Mouse (Mus musculus) gastrocnemius, adult 2 months (tissue): ENCODE measurements around the gene Gpam. TPM values are rescaled to one million over a fixed set of nuclear protein-coding genes. Genes with fewer than 3 reads are reported as not detected.

ENCODE experiments used
- DNase-seq: peaks from one replicate; pipeline ENCODE4 v3.0.0; 2022
- H3K27ac ChIP-seq: fragments of 200-600 bp; 2 replicates; pipeline ENCODE4 v1.8.1; 2022; ENCODE audit warnings: mild to moderate bottlenecking
- H3K4me3 ChIP-seq: fragments of 200-600 bp; 2 replicates; pipeline ENCODE4 v1.8.1; 2022; ENCODE audit warnings: mild to moderate bottlenecking, moderate library complexity
- CTCF ChIP-seq: fragments of 200-600 bp; IDR thresholded peaks from 2 replicates; pipeline ENCODE4 v1.8.1; 2022; ENCODE audit warnings: antibody characterized with exemption, mild to moderate bottlenecking, moderate library complexity
- intact Hi-C: fragments of 180-260 bp; cut with DNase I; formaldehyde crosslinking; loops from one replicate; pipeline ENCODE4 v1.15.1; 2025
- total RNA-seq, 2 experiments: library from RNA; stranded (reverse); gene quantifications; 2 replicates each; pipeline ENCODE4 v1.2.3; 2021

The Gpam gene
- total RNA-seq, 2 experiments from 2014 or later: 69.0 to 124 TPM

- DNase-seq: no peak
These were observed 30.4 kb downstream of the Gpam start for GRCm38 (mm10) chr19:55096666-55097065.

DNA sequence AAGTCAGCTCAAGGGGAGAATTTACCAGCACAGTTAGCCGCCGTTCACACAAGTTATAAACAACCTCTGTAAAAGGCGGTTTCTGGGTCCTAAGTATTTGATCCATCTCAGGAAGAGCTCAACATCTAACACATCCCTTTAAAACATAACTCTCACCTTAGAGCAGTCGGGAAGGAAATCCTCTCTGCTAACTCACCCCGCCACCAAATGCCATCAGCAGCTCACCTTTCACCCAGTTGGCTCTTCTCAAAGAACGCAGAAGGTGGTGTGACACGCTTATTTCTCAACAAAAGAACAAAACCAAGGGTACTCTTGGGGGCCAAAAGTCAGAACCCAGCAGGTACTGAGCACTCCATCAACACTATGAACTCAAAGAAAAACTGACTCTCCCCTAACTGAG is 31.5 kb downstream of the Gpam start:
- no peak for TF ChIP-seq CTCF
- Histone ChIP-seq H3K27ac (peak overlapping the region; percentile 96), H3K4me3 (peak overlapping the region; percentile 51)
- intact Hi-C loops: loop anchor here (10.0 kb wide), 1 partner anchor 209 kb away; no protein-coding TSS in a partner anchor
- no peak for DNase-seq

More at GRCm38 (mm10) chr19:55096666-55097065, 30.4 kb downstream of the Gpam start:
- intact Hi-C loops: loop anchor here (10.0 kb wide), 1 partner anchor 208 kb away; no protein-coding TSS in a partner anchor
- TF ChIP-seq CTCF: no peak
- Histone ChIP-seq H3K27ac (peak overlapping the region; percentile 96), H3K4me3 (peak overlapping the region; percentile 5; the same call in 1 of the 2 replicates)

DNA sequence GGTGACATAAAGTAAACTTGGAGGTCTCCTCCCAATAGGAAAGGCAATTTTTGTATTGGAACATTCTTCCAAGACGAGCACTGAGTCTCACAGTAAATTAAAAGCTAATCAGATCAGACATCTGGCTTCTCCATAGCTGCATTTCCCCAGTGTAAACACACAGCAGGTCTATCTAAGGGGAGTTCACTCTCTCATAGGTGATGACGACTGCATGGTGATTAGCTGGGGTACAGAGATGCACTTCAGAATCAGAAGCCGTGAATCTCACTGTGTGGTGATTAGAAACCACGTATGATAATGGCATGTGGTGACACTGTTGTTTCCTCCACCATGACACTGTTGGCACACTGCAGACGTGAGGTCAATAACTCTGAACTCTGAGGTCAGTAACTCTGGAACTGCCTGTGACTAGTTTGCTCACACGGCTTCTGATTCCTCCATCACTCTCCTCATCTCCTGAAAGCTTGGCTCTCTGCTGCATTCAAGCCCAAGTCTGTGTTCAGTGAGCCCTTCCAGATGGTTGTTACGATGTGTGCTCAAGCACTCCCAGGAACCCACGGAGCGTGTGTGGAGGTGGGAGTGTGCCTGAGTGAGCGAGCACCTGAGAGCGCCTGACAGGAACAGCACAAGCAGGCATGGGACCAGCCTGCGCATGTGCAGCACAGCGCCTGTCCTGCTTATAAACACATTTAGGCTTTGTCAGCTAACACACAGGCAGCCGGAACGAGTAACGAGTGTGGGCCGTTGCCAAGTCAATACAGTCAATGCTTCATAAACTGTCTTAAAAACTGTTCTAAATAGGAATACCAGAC is 35.2 kb downstream of the Gpam start:
- no peak for TF ChIP-seq CTCF
- intact Hi-C loops: loop anchor here (10.0 kb wide), 1 partner anchor 213 kb away; no protein-coding TSS in a partner anchor
- Histone ChIP-seq H3K27ac (no peak overlapping the region), H3K4me3 (no peak overlapping the region)
- DNase-seq: no peak

GRCm38 (mm10) chr19:55090885-55091284 is 36.2 kb downstream of the Gpam start:
- H3K27ac ChIP-seq: no peak overlapping the region
- intact Hi-C loops: loop anchor here (10.0 kb wide), 1 partner anchor 214 kb away; no protein-coding TSS in a partner anchor

DNA sequence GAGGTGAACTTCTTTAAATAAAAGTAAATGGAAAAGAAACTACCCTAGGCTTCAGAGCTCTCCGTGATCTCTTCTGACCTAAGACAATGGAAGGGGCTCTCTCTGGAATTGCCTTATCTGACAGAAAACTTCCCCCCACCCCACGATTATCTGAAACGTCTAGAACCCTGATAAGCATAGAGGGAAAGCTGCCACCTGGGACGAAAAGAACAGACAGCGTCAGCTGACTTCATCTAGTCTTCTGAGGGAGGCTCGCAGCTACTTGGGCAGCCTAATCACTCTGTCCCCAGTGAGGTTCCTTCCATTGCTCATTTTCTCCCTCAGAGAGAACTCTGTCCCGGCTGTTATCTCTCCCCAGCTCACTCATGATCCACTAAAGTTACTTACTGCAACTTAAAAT is 36.9 kb downstream of the Gpam start:
- TF ChIP-seq CTCF: no peak
- Histone ChIP-seq H3K4me3 (no peak overlapping the region), H3K27ac (no peak overlapping the region)
- intact Hi-C loops: loop anchor here (10.0 kb wide), 1 partner anchor 215 kb away; no protein-coding TSS in a partner anchor
- no peak for DNase-seq

More at GRCm38 (mm10) chr19:55090885-55091284, 36.2 kb downstream of the Gpam start:
- TF ChIP-seq CTCF: no peak
- H3K4me3 ChIP-seq: no peak overlapping the region
- no peak for DNase-seq

DNA sequence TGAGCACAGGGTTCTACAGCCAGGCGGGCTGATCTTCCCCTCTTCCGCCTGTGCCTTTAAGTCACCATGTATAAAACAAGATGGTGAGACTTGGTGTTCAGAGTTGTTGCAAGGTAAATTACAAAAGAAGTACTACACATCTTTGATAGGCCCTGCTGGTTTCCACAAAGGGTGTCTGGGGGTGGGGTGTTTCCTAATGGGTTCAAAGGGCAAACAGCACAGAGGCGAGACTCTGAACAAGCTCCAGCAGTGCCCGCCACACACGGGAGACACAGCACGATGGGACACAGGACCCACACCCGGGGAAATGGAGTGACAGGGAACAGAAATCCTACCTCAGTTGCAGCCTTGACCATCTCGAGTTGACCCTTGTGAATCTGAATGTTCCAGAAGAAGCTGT is 39.3 kb downstream of the Gpam start:
- DNase-seq: no peak
- no peak for TF ChIP-seq CTCF
- no peak overlapping the region for H3K4me3 ChIP-seq
- no peak overlapping the region for H3K27ac ChIP-seq
- intact Hi-C loops: no loop called here

GRCm38 (mm10) chr19:55085857-55086185 is 41.2 kb downstream of the Gpam start:
- no peak for TF ChIP-seq CTCF
- H3K4me3 ChIP-seq: no peak overlapping the region
- intact Hi-C loops: no loop called here
- H3K27ac ChIP-seq: 0 out of 2 replicates have a peak overlapping the region, but pooled peaks have one; percentile 16
- DNase-seq: no peak

DNA sequence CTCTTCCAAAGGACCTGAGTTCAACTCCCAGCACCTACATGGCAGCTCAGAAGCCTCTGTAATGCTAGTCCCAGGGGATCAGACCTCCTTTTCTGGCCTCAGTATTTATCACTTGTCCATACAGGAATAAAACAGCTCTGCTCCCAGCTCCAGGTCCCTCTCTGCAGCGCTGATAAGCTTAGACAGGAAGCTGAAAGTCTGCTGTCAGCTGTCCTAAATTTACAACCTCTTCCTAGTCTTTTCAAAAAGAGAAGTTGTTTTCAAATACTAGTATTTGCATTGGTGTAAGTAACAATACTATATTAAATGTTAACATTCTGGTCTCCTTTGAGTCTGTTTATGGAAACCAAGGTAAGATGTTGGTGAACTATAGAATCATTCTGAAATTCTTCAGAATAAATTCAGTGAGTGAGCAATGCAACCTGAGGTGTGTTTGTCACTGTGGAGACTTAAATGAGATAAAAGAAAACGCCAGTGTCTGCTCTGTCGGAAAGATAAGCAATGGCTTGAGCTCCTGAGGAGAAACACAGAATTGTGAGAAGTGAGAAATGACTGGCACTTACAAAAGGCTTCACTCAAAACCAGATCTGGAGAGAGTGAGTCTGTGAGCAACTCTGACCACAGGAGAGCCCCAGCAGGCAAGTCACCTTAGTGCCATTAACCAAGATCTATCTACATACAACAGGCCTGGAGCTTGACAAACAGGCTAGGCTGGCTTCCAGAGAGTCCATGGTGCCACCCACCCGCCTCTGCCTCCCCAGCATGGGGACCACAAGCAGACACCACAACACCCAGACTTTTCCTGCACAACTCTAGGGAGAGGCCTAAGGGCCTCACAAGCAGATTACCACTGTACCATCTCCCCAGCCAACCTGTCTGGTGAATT is 41.8 kb downstream of the Gpam start:
- intact Hi-C loops: no loop called here
- Histone ChIP-seq H3K27ac (0 out of 2 replicates have a peak overlapping the region, but pooled peaks have one; percentile 16), H3K4me3 (no peak overlapping the region)
- DNase-seq: no peak
- TF ChIP-seq CTCF: no peak

GRCm38 (mm10) chr19:55076822-55077221 is 50.2 kb downstream of the Gpam start:
- Histone ChIP-seq H3K4me3 (no peak overlapping the region), H3K27ac (no peak overlapping the region)
- intact Hi-C loops: loop anchor here (10.0 kb wide), 1 partner anchor 238 kb away; the partner anchor contains the start of genes Vti1a and Zdhhc6
- DNase-seq: no peak
- no peak for TF ChIP-seq CTCF

DNA sequence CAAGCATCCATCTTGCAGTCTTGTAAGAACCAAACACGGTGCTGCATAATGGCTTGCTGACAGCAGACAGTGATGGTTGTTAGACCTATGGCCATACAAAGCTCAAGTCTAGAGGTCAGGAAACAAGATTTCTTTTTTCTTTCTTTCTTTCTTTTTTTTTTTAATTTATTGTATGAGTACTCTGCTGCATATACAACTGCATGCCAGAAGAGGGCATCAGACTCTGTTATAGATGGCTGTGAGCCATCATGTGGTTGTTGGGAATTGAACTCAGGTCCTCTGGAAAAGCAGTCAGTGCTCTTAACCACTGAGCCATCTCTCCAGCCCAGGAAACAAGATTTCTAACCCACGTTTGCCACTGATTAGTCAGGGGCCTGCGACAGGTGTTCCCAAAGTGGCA is 54.0 kb downstream of the Gpam start:
- TF ChIP-seq CTCF: peak; percentile 57
- intact Hi-C loops: loop anchor here (1.0 to 10.0 kb wide), 2 partner anchors 125 to 242 kb away; partner anchors contain the start of genes Vti1a and Zdhhc6
- Histone ChIP-seq H3K27ac (no peak overlapping the region), H3K4me3 (no peak overlapping the region)
- no peak for DNase-seq

- Histone ChIP-seq H3K4me3 (no peak overlapping the region), H3K27ac (no peak overlapping the region)
- no peak for DNase-seq
- intact Hi-C loops: no loop called here
- TF ChIP-seq CTCF: no peak
These were observed 58.0 kb downstream of the Gpam start for GRCm38 (mm10) chr19:55069054-55069453.

GRCm38 (mm10) chr19:55063272-55063671 is 63.8 kb downstream of the Gpam start:
- intact Hi-C loops: no loop called here
- Histone ChIP-seq H3K27ac (no peak overlapping the region; the same call in 1 of the 2 replicates), H3K4me3 (no peak overlapping the region)
- no peak for DNase-seq
- no peak for TF ChIP-seq CTCF

- no peak for TF ChIP-seq CTCF
- intact Hi-C loops: no loop called here
- DNase-seq: no peak
These were observed 64.5 kb downstream of the Gpam start for GRCm38 (mm10) chr19:55062501-55062900.

More at GRCm38 (mm10) chr19:55062501-55062900, 64.5 kb downstream of the Gpam start:
- no peak overlapping the region for H3K4me3 ChIP-seq
- H3K27ac ChIP-seq: no peak overlapping the region
